Mouse (Mus musculus): ENCODE measurements around the gene Six2.

- TF ChIP-seq POLR2A (IDR thresholded peaks at IDR 0.05; ENCODE audit: borderline replicate concordance, extremely low read depth, low read depth, low read length) (no peak), CTCF (IDR thresholded peaks at IDR 0.05; ENCODE audit: insufficient read depth, low read length) (no peak)
Observed at GRCm38 (mm10) chr17:85680116-85680850, 7.8 kb downstream of the Six2 start.
